Mouse (Mus musculus) lung, postnatal 4 days (tissue): ENCODE data around the gene Etfa.

Source experiments
- DNase-seq, 2 experiments: peaks; one replicate each; pipeline ENCODE4 v3.0.0; 2021

The Etfa gene

DNA sequence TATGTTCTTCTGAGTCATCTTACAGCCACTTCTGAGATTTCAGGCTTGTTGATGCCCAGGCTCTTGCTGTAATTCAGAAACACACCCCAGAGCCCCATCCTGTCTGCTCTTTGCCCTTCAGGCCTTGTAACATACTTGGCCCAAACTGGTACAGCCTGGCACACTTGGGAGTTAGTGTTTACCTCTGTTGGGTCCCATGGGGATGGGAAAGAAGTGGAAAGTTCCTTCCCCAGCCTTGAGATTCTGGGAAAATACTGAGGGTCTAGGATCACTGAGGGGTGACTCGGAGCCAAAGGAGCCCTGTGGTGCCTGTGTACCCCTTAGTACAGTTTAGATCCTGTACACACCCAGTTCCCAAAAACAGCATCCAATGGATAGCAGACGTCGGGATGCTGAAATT lies 90.3 kb downstream of the Etfa start:
- DNase-seq, result no peak

DNA sequence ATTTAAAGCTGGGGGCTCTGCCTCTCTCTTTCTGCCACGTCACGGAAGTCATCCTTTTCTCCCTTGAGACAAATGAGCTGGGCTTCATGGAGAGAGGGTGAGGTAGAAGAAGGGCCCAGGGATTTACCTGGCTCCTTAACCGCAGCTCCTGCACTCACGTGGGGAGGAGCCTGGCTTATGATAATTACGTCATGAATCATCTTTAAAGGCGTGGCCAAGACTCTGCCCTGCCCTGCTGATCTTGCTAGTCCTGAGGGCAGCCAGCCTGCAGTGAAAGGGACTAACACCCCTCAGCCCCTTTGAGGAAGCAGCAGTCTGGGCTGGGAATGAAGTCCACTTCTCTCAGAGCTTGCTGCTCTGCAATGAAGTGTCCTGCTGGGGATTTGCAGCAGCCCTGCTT lies 100.9 kb downstream of the Etfa start:
- DNase-seq, result no peak

DNA sequence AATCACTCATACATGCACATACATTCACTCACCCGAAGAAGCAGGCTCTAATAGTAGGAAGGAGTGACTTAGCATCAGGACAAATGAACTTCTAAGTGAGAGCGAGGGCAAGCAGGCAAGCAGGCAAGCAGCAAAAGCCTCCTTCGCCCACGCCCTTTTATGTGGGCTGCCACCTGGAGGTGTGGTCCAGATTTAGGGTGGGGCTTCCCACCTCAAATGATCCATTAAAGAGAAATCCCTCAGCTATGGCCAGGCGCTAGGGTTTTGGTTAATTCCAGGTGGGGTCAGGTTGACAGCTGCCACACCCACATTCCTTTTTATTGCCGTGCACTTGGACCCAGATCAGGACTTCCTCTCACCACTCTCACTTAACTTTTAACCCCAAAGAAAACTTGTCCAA lies 101.6 kb downstream of the Etfa start:
- DNase-seq, result no peak

DNA sequence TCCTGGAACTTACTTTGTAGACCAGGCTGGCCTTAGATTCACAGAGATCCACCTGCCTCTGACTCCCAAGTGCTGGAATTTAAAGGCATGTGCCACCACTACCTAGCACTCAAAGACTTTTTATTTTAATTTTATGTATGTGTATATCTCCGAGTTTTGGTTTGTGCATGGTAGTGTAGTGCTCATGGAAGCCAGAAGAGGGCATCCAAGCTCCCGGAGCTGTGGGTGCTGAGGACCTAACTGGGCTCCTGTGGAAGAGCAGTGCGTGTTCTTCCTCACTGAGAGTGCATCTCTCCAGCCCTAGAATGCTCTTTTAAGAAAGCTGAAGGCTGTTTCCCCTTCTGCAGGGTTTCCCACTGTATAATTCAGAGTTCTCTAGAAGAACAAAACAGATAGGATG lies 102.2 kb downstream of the Etfa start:
- DNase-seq, result no peak

DNA sequence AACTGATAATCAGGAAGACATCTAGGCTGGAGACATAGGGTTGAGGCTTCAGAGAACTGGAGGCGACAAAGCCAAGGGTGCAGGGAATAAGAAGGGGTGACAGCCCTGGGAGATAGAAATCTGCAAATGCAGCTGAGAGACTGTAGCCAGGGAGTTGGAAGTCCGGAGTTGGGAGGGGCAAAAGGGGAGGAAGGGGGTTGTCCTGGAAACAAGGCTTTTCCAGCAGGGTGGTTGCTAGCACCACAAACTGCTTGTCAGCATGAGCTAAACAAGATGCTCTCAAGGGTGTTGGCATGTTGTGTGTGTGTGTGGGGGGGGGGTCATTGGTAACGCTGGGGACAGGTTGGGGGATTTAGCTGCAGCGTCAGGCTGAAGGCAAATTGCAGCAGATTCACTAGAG lies 103.2 kb downstream of the Etfa start:
- no peak for DNase-seq

DNA sequence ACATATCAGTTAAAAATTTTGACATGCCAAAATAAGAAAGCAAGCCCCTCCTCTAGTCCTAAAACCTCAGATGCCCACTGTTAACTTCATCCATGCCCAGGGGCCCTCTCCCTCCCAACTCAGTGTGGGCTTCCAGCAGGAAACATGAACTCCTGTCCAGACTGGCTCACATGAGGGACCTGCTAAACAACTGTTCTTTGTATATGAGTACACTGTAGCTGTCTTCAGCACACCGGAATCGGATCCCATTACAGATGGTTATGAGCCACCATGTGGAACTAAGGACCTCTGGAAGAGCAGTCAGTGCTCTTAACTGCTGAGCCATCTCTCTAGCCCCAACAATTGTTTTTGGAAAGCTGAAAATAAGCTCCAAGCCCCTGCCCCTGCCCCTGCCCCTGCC lies 105.3 kb downstream of the Etfa start:
- DNase-seq, result no peak

DNA sequence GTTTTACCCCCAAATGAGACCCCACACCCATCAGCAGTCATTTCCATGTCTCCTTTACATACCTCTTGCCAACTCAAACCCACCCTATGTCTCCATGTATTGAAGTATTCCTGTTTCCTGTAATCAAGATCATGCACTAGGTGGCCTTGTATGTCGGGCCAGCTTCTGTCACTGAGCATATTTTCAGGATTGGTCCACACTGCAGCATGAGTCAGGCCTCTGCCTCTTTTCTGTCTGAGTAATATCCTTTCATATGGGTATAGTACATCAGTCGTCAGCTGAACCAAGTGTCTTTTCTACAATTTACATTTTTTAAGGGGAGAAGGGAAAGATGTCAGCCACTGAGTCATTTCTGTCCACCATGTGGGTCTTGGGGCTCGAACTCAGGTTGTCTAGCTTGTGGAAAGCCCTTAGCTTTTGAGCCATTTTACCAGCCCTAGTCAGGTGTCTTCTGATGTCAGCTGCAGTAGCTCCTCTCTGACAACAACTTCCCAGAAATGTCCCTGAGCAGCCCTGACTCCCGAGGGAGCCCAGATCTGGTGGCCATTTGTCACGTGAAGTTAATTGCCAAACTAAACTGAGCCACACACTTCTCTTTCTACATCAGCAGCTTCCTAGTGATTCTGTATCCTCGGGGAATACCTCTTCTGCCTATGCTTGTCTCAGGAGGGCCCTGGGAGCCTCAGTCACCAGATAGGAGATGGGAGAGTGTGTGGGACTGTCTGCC lies 106.9 kb downstream of the Etfa start:
- no peak for DNase-seq
